Mouse (Mus musculus) megakaryocyte, embryonic 14.5 days (primary cell): ENCODE measurements at regions not wholly inside any gene's neighbourhood (a gene's known extent, or its start where the extent isn't known, plus 50 kb on each side); places are given as distances from the start of the nearest gene placed in this dataset.

Experiments used
- FLI1 ChIP-seq: IDR thresholded peaks from 2 replicates; pipeline ENCODE4 v1.6.1; 2012; ENCODE audit warnings: low read length, inconsistent platforms, mixed read lengths
- GATA1 ChIP-seq: IDR thresholded peaks from 3 replicates; pipeline ENCODE4 v1.6.1; 2012; ENCODE audit warnings: mixed read lengths, low read length, inconsistent platforms, borderline replicate concordance

DNA sequence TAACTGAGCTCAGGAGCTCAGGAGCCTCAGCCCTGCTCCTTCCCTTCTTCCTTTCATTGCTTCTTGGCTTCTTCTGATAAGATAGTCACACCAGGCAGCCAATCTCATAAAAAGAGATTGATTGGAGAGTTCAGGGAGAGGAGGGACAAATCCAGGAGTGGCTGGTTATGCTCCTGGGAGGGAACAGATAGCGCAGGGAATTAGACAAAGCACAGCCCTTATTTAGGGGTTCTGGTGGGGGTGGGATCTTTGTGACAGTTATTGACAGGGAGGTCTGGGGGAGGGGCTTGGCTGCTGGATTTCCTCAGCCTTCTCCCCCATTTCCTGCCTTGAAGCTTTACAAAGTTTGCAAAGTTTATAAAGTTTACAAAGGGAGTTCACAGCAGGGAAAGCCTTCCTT, 117.7 kb upstream of the Zc3h12c start:
- no peak for TF ChIP-seq GATA1
- TF ChIP-seq FLI1 = no peak
